Mouse (Mus musculus): ENCODE measurements at regions not wholly inside any gene's neighbourhood (a gene's known extent, or its start where the extent isn't known, plus 50 kb on each side); places are given as distances from the start of the nearest gene placed in this dataset.

DNA sequence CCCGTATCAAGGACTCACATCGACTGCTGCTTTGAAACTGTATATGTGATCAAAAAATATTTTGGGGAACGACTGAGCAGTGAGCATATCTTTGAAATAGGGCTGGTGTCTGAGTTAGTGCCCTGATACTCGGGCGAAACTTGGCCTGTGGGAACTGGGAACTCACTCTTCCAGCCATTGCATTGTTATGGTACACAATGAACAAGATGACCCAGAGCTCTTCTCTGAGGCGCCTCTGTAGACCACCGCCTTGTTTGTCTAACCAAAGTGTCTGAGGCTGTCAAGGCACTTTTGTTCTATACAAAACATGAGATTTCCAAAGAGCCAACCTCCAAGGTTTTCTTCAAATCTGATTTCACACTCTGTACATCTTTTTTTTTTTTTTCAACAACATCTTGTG, 201.5 kb downstream of the Cog6 start:
- no peak for DNase-seq (ENCODE audit: extremely low read depth, insufficient read length, low spot score)

GRCm38 (mm10) chr3:52802324-52802723, 214.7 kb downstream of the Cog6 start:
- DNase-seq (ENCODE audit: extremely low read depth, insufficient read length, low spot score) = no peak

DNA sequence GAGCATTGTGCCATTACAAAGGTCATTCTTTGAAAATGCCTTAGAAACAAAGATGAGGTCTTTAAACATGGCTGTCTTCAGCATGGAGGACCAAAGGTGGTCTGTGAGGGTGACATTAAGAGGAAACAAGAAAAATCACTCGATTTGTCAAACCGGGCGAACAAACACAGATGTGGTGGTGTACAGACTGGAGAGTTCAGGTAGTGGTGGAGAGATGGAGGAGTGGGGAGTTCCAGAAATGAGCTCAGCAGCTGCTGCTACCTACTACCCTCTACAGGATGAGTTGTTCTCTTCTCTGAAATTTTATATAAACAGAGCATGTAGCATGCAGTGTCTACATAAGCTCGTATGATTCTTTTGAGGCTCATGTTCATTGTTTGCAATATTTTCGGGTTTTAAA, 215.6 kb downstream of the Cog6 start:
- no peak for DNase-seq (ENCODE audit: extremely low read depth, insufficient read length, low spot score)

GRCm38 (mm10) chr3:52800673-52801072, 216.4 kb downstream of the Cog6 start:
- DNase-seq (ENCODE audit: extremely low read depth, insufficient read length, low spot score) = no peak

- no peak for DNase-seq (ENCODE audit: extremely low read depth, insufficient read length, low spot score)
Observed at GRCm38 (mm10) chr3:52797801-52798200, 219.2 kb downstream of the Cog6 start.

- no peak for DNase-seq (ENCODE audit: extremely low read depth, insufficient read length, low spot score)
Observed at GRCm38 (mm10) chr3:52797164-52797563, 219.9 kb downstream of the Cog6 start.

- DNase-seq (ENCODE audit: extremely low read depth, insufficient read length, low spot score) = no peak
Observed at GRCm38 (mm10) chr3:52794218-52794617, 222.8 kb downstream of the Cog6 start.

DNA sequence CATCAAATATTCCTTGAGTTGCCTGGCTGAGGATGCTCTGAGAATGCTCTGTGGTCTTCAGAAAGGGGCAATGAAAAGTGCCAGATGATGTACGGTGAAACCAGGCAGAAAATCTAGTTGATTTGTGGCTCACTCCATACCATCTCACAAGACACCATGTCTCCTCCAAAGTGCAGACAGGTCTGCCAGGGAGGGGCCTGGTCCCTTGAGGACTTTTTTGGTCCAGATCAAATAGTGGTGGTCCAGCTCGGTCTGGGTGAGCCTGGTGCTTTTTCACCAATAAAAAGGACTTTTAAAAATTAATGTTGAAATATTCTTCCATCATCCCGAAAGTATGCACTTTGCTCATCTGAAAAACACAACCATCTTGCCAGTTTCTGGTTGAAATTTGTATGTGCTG, 224.2 kb downstream of the Cog6 start:
- no peak for DNase-seq (ENCODE audit: extremely low read depth, insufficient read length, low spot score)

DNA sequence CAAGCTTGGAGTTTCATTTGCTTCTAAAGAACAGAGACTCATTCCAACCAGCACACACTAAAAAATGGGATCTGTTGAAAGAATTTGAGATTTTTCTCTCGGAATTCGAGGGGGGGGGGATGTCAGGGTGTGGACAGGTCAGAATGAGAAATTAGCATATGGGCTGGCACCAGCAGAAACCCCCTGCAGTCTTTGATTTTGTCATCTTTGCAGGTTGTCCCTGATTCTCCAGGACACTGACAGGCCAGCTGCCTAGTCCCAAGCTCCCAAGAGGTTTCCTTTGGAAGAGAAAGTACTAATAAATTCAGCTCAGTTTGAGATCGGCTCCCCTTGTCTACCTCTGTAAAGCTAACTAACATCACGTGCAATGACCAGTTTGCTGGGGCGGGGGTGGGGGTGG, 224.9 kb downstream of the Cog6 start:
- no peak for DNase-seq (ENCODE audit: extremely low read depth, insufficient read length, low spot score)

DNA sequence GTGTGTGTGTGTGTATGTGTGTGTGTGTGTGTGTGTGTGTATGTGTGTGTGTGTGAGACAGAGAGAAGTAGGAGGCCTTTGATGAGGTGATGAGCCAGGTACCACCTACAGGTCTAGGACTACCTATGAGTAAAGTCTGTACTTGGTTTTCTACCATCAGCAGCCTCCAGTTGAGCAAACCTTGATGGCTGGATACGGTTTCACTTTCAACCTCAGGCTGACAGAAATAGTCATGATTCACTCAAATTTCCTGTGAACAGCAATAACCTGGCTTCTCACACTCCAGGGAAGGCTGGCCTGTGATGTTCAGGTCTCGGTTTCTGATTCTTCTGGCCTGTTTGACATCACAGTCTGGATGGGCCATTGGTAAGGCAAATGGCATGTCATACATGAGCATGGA, 226.1 kb downstream of the Cog6 start:
- no peak for DNase-seq (ENCODE audit: extremely low read depth, insufficient read length, low spot score)

DNA sequence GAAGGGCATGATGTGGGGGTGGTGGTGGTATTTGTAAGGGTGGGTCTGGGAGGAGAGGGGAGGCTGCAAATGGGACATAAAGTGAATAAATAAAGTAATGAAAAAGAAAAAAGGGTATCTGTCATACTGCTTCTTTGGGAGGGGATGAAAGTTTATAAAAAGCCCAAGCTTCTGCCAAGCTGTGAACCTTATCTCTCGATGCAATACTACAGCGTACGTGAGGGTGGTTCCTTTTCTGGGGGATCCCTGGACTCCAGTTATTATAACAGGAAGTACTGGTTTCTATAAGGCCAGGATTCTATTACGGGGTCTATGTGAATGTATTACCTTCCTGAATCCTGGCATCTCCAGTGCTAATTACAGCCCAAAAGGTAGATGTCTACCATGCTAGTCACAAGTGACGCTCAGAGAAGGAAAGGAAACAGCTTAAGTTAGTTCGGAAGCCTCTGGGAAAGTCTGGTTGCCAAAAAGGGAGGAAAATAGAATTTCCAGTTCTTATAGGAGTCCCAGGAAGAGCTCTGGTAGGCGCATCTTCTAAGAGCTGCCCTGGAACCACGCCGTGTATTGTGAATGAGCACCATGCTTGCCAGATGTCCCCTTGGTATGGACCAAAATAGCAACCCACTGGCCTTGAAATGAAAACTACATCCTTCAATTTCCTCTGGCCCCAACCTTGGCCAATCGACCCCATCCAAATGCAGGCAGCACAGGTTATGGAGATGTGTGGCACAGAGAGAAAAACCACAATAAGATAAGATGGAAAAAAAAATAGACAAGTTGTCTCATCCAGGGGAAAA, 228.9 kb downstream of the Cog6 start:
- DNase-seq (ENCODE audit: extremely low read depth, insufficient read length, low spot score) = no peak

- no peak for DNase-seq (ENCODE audit: extremely low read depth, insufficient read length, low spot score)
Observed at GRCm38 (mm10) chr3:52785595-52785994, 231.4 kb downstream of the Cog6 start.

DNA sequence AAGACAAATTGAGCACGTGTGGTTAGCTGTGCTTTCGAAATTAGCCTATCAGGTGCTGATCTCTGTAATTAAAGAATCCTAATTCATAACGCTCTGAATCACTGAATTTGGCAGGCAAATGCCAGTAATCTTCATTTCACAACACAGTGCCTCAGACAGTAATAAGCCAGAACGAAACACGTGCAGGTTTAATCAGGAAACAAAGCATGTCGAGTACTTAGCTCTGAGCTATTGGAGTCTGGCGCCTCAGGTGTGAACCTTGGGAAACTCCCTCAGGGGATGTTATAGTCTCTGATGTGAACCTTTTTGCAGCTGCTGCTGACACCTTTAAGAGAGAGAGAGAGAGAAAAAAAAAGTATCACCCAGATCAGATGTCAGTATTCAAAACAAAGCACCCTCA, 232.6 kb downstream of the Cog6 start:
- DNase-seq (ENCODE audit: extremely low read depth, insufficient read length, low spot score) = no peak

DNA sequence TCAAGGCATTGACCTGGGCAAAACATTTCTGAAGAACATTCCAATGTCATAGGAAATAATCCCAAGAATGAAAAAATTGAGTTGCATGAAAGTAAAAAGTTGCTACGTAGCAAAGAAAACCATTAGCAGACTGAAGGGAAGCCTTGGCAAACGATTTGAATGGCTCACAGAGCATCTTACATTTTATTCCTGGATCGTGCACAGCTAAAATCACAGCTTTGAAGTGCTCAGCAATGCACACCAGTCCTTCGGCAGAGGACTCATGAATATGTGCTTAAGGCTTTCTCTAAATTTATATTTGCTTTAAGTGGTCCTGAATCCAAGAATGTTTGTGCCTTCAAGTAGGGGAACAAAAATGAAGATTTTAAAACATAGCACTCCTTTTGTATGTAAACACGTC, 234.5 kb downstream of the Cog6 start:
- no peak for DNase-seq (ENCODE audit: extremely low read depth, insufficient read length, low spot score)

DNA sequence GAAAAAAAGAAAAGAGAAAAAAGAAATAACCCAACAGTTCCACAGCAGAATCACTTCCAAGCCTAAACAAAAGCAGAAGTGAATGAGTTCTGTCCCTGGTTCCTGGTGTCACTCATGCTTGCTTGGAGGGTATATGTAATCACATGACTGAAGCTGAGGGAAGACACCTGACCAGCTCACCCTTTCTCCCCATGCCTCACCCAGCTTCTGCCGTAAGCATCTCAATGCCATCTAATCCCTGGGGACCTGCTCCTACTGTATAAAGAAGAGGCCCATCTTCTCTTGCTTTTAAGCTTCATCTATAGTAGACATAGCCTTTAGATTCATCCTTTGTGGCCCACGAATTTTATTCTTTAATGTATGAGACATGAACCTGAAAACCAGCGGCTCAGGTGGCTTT, 235.5 kb downstream of the Cog6 start:
- no peak for DNase-seq (ENCODE audit: extremely low read depth, insufficient read length, low spot score)

GRCm38 (mm10) chr3:52780356-52780755, 236.7 kb downstream of the Cog6 start:
- DNase-seq (ENCODE audit: extremely low read depth, insufficient read length, low spot score) = no peak

DNA sequence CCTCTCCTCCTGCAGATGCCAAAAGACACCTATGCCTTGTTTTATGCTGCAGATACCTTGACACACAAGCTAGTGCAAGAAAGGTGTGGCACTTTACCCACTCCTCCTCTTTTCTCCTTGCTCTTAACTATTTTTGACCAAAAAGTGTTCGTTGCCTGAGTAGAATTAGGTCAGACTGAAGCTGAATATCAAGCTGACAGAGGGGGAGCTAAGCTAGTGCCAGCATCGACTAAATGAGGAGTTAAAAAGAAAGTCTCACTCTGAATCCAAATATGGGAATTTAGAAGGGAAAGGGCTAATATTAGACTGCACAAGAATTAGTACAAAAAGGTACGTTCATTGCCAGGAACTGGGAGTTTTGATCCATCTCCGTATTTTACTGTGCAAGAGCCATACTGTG, 241.2 kb downstream of the Cog6 start:
- no peak for DNase-seq (ENCODE audit: extremely low read depth, insufficient read length, low spot score)

DNA sequence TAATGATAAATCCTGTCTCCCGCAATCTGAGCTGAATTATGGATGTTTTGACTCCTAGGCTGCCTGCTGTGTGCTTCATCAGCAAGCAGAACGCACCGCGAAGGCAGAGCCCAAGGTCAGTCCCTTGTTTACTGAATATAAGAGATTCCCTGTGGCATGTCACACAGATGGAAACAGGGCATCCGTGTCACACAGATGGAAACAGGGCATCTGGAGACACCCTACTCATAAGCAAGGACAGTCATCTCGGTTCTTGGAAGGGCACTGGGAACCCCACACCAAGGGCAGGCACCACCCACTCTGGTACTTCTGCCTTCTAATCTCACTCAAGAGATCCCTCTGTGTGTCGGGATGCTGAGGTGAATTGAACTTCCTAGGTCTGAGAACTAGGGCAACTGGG, 241.9 kb downstream of the Cog6 start:
- DNase-seq (ENCODE audit: extremely low read depth, insufficient read length, low spot score) = no peak

GRCm38 (mm10) chr3:52774734-52775133, 242.3 kb downstream of the Cog6 start:
- DNase-seq (ENCODE audit: extremely low read depth, insufficient read length, low spot score) = no peak

- no peak for DNase-seq (ENCODE audit: extremely low read depth, insufficient read length, low spot score)
Observed at GRCm38 (mm10) chr3:52767276-52767675, 249.8 kb downstream of the Cog6 start.

- DNase-seq (ENCODE audit: extremely low read depth, insufficient read length, low spot score) = peak; percentile 6
Observed at GRCm38 (mm10) chr3:52766841-52767240, 250.2 kb downstream of the Cog6 start.

GRCm38 (mm10) chr3:52764166-52764565, 252.9 kb downstream of the Cog6 start:
- no peak for DNase-seq (ENCODE audit: extremely low read depth, insufficient read length, low spot score)

DNA sequence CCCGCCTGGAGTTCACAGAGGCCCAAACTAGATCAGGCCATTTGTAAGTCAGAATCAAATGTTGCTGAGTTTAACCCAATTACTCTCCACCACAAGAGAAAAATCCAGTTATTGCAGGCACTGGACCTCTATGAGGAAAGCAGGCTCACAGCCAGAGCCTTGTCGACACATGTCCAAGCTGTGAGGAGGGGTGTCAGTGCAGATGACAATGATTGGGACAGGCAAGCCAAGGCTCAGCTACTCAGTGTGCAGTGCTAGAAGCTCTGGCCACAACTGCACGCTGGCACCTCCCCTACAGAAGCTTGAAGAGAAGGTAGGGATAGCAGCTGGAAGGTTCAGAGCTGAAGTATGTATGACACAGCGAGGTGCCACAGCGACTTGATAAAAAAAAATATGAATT, 253.4 kb downstream of the Cog6 start:
- DNase-seq (ENCODE audit: extremely low read depth, insufficient read length, low spot score) = no peak
